Mouse (Mus musculus): ENCODE results near the gene Sucnr1.

GRCm38 (mm10) chr3:60053231-60053927 lies 28.3 kb upstream of the Sucnr1 start:
- TF ChIP-seq USF1 (IDR thresholded peaks at IDR 0.05; ENCODE audit: low read depth) (no peak), MYOG (IDR thresholded peaks at IDR 0.05; ENCODE audit: control insufficient read depth in 1 of 3, insufficient read depth in 1 of 3, insufficient read length in 2 of 3, low read depth in 2 of 3) (no peak), MYOD1 (IDR thresholded peaks at IDR 0.05; ENCODE audit: control insufficient read depth in 1 of 3, insufficient read length in 2 of 3, low read depth in 2 of 3) (no peak), POLR2A (IDR thresholded peaks at IDR 0.05; ENCODE audit: insufficient read length, low read depth) (no peak), SRF (IDR thresholded peaks at IDR 0.05; ENCODE audit: control insufficient read depth, insufficient read length, low read depth) (no peak), POLR2AphosphoS2 (IDR thresholded peaks at IDR 0.05; ENCODE audit: insufficient read length, low read depth) (no peak), TCF12 (IDR thresholded peaks at IDR 0.05; ENCODE audit: insufficient read depth, poor library complexity, severe bottlenecking) (no peak)

Data from myocyte (in vitro differentiated cells).